Mouse (Mus musculus): ENCODE results near the gene Arl5c. TPM values are rescaled to one million over a fixed set of nuclear protein-coding genes. Genes with fewer than 3 reads are reported as not detected.

Gene Arl5c
- polyA plus RNA-seq (2017; shearing (Covaris generic)): 120 TPM

DNA sequence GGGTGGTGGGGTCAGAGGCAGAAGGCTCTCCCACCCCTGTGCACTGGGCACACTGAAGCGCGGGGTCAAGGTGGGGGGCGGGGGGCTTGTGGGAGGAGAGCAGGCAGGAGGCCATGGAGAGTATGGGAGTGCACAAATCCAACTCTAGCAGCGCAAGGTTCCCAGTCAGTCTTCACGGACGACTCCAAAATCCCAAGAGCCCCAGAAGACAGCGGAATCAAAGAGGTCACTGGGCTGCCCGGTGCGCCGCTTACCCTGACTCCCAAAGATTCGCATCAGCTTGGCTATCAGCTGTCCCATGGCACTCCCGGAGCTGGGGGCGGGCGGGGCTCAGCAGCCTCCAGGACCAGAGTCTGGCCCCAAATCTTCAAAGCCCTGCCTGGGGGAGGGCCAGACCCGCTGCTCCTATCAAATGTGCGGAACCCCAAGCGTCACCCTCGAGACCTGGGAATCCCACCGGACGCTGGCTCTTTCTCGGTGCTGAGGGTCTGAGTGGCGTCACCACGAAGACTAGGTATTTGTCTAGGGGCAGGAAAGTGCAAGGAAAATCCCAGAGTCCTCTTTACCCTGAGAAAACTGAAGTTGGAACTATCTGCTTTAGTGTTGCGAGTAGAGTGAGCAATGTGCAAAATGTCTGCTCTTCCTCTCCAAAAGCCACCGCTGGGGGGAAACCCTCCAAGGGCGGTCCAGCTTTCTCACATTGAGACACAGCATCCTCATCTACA is at the start of gene Arl5c:
TSS of gene Arl5c (minus strand) at position 618 of the 725 bp plus-strand sequence.

DNA sequence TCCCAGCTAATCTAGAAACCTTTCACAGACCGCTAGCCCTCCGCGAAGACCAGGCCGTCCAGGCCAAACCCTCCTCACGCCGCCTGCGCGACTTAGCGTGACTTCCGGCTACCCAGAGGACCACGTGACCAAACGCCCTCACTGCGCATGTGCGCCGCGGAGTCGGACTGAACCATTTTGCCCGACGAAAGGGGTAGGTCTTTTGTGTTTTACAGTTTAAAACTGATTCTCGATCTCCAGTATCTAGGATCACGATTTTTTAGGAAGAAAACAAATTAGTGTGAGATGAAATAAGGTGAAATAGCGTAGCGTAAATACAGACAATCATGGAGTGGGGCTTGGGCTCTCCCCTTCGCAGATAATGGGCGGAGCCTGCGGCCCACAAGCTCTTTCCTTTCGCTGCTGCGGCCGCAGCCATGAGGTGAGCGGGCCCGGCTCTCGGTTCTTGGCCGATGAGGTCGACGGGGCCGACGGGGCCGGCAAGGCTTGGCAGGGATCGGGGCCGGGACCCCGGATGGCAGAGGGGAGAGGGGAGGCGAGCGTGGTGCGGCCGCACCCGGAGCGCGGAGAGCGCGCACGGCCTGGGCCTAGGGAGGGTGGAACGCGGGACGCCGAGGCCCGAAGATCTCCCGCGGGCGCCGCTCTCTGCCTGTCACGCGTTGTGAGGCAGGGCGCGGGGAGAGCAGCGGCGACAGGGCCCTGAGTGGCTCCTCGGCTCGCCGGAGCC is 30.8 kb upstream of the Arl5c start, which contains the start of gene Rpl19:
TSS of gene Rpl19 (plus strand) at position 141 of the 727 bp plus-strand sequence.

DNA sequence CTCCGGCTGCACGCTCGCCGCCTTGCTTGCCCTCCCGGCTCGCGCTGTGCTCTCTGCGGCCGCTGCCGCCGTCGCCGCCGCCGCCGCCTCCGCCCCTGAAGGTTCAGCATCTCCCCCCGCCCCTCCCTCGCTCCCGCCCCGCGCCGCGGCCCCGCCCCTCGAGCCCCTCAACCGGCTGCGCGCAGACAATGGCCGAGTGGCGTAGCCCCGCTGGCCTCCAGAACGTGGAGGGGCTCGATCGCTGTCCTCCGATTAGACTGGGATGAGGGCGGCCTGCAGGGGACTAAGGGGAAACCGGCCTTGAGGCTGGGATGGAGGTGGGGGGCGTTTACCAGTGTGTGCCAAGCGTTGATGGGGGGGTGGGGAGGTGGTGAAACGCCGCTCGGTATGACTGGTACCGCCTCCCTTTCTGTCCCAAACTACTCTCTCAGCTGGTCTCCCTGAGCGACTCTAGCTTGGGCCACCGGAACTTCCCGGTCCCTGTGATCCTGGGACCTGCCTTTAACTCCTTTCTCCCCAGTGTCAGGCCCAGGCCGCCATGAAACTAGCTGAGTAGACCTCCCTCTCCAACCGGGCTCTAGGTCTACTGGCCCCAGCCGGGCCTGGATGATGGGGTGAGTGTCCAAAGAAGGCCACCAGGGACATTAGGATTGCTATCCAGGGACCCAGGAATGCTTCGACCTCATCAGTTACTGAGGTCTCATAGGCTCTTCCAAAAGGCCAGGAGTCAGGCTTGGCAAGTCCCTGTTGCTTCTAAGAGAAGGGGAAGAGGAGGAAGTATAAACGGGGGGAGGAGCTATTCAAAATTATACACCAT is 26.8 kb upstream of the Arl5c start, which contains the start of gene Cacnb1:
TSS of gene Cacnb1 (minus strand) at position 480 of the 817 bp plus-strand sequence.

DNA sequence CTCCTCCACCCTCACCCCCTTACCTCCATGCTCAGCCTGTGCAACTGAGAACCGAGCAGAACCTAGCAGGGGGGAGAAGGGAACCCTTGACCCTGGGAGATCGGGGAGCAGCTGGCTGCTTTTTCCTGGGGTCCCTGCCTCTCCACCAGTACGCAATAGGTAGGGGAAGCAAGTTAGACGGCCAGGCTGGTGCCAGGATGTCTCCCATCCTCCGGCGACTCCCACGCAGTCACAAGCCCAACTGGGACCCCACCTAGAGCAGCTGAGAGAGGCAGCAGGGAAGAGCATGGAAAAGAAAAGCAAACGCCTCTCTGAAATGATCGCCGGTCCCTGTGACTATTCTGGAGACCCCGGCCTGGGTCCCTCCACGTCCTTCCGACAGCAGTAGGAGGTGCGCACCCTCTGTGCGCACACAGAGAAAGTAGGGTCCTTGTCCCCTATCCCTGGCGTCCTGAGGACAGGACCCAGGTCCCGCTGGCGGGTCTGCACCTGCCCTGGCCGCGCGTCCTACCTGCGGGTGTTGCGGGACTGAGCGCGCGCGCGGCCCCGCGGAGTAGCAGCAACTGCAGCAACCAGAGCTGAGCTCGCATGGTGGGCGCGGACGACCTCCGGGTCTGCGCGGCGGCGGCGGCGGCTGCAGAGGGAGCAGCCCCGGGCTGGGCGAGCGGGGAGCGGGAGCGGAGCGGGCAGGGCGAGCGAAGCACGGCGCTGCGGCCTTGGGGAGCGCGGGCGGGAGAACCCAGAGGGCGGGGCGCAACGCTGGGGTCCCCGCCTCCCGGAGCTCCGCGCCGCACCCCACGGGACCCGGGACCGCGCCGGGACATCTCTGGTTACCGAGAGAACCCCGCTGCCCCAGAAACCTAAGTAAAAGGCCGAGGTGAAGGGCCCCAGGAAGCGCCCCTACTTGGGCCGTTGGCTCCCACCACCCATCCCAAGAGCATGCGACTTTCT is 10.0 kb downstream of the Arl5c start, which contains the start of gene Plxdc1:
TSS of gene Plxdc1 (minus strand) at position 718 of the 951 bp plus-strand sequence.

Other genes with a start within 250 kb of the Arl5c start
- gene Cwc25, start 229.6 kb downstream of the Arl5c start, polyA plus RNA-seq (2017; shearing (Covaris generic)): 31.1 TPM
- 0.46 TPM for gene 1700001P01Rik, start 220.3 kb downstream of the Arl5c start, polyA plus RNA-seq (2017; shearing (Covaris generic))
- gene Rpl23, start 213.7 kb downstream of the Arl5c start, polyA plus RNA-seq (2017; shearing (Covaris generic)): 629 TPM
- gene Lasp1, start 197.2 kb downstream of the Arl5c start, polyA plus RNA-seq (2017; shearing (Covaris generic)): 256 TPM
- 1.6 TPM for gene B230217C12Rik, start 155.4 kb downstream of the Arl5c start, polyA plus RNA-seq (2017; shearing (Covaris generic))
- 0.53 TPM for gene Fbxo47, start 112.0 kb downstream of the Arl5c start, polyA plus RNA-seq (2017; shearing (Covaris generic))
- gene Plxdc1, start 9.7 kb downstream of the Arl5c start, polyA plus RNA-seq (2017; shearing (Covaris generic)): 2.5 TPM
- 8.4 TPM for gene Cacnb1, start 26.9 kb upstream of the Arl5c start, polyA plus RNA-seq (2017; shearing (Covaris generic))
- 1,794 TPM for gene Rpl19, start 30.5 kb upstream of the Arl5c start, polyA plus RNA-seq (2017; shearing (Covaris generic))
- not detected for gene Stac2, start 57.3 kb upstream of the Arl5c start, polyA plus RNA-seq (2017; shearing (Covaris generic))
- 10.7 TPM for gene Fbxl20, start 154.2 kb upstream of the Arl5c start, polyA plus RNA-seq (2017; shearing (Covaris generic))
- 51.0 TPM for gene Med1, start 197.1 kb upstream of the Arl5c start, polyA plus RNA-seq (2017; shearing (Covaris generic))
- 18.3 TPM for gene Cdk12, start 206.9 kb upstream of the Arl5c start, polyA plus RNA-seq (2017; shearing (Covaris generic))